Mouse (Mus musculus): ENCODE measurements around the gene Phldb2. TPM values are rescaled to one million over a fixed set of nuclear protein-coding genes. Genes with fewer than 3 reads are reported as not detected.

The Phldb2 gene
- polyA plus RNA-seq, 1 experiment from 2014 or later: 9.5 TPM

DNA sequence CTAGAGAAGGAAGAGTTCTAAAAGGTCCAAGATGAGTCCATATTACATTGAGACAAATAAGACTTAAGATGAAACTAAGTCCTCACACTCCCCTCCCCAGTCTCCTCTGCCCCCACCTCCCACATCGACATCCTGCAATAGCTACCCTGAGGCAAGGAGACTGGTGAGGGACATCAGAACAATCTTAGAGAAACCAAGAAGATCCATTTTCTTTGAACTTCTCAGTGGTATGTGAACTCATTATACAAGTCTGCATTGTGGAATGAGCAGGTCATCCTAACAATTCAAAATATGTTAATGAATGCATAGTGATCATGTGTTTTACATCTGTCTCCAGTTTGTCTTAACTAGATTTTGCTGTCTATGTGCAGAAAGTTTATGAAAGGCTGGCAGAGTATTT lies 75.7 kb downstream of the Phldb2 start:
- Histone ChIP-seq H3K9ac (ENCODE audit: low read depth, low read length) (no peak overlapping the region), H3K36me3 (ENCODE audit: control insufficient read depth, insufficient read depth) (no peaks in the 10 kb centered on the region), H3K27ac (ENCODE audit: low read depth, low read length) (no peak overlapping the region), H3K4me2 (replicated peaks; ENCODE audit: low read depth) (no peak overlapping the region), H3K27me3 (replicated peaks; ENCODE audit: control insufficient read depth, insufficient read depth, low read length) (no peaks in the 10 kb centered on the region), H3K4me1 (replicated peaks; ENCODE audit: control insufficient read depth, insufficient read depth, low read length) (0 out of 2 replicates have a peak, but pooled peaks cover 6% of the 10 kb centered on the region), H3K4me3 (ENCODE audit: low read depth, low read length) (no peak overlapping the region), H3K9me3 (ENCODE audit: control insufficient read depth) (no peaks in the 10 kb centered on the region)
- no peak for ATAC-seq
- WGBS: 83% methylated on average over 1 of the region's 1 CpGs
- no peak for TF ChIP-seq CTCF (IDR thresholded peaks at IDR 0.05; ENCODE audit: low read depth)

DNA sequence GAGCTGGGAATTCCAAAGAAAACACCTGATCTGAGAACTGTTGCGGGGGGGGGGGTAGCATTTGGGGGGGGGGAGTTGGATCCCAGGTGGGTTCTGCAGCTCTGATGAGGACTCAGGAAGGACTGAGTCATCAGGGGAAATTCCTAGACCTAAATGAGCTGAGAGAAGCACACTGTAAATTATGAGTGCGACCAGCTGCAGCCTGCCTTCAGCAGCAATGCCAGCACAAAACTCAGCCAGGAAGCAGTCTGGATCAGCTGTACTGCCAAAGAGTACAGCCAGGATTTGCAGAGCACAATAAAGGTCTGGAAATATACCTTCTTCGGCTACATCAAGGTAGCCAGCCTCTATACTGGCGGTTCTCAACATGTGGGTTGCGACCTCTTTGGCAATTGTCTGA lies 76.2 kb downstream of the Phldb2 start:
- Histone ChIP-seq H3K36me3 (ENCODE audit: control insufficient read depth, insufficient read depth) (no peaks in the 10 kb centered on the region), H3K9ac (ENCODE audit: low read depth, low read length) (no peak overlapping the region), H3K27me3 (replicated peaks; ENCODE audit: control insufficient read depth, insufficient read depth, low read length) (no peaks in the 10 kb centered on the region), H3K4me2 (replicated peaks; ENCODE audit: low read depth) (no peak overlapping the region), H3K4me1 (replicated peaks; ENCODE audit: control insufficient read depth, insufficient read depth, low read length) (0 out of 2 replicates have a peak, but pooled peaks cover 6% of the 10 kb centered on the region), H3K27ac (ENCODE audit: low read depth, low read length) (no peak overlapping the region), H3K4me3 (ENCODE audit: low read depth, low read length) (no peak overlapping the region), H3K9me3 (ENCODE audit: control insufficient read depth) (no peaks in the 10 kb centered on the region)
- WGBS: 73% methylated on average over 5 of the region's 5 CpGs
- ATAC-seq: no peak
- TF ChIP-seq CTCF (IDR thresholded peaks at IDR 0.05; ENCODE audit: low read depth): no peak

- Histone ChIP-seq H3K9ac (ENCODE audit: low read depth, low read length) (no peak overlapping the region), H3K27me3 (replicated peaks; ENCODE audit: control insufficient read depth, insufficient read depth, low read length) (no peaks in the 10 kb centered on the region), H3K9me3 (ENCODE audit: control insufficient read depth) (no peaks in the 10 kb centered on the region), H3K27ac (ENCODE audit: low read depth, low read length) (no peak overlapping the region), H3K36me3 (ENCODE audit: control insufficient read depth, insufficient read depth) (no peaks in the 10 kb centered on the region), H3K4me3 (ENCODE audit: low read depth, low read length) (no peak overlapping the region), H3K4me1 (replicated peaks; ENCODE audit: control insufficient read depth, insufficient read depth, low read length) (no peaks in the 10 kb centered on the region), H3K4me2 (replicated peaks; ENCODE audit: low read depth) (no peak overlapping the region)
- 82% methylated on average over 4 of the region's 4 CpGs for WGBS
- TF ChIP-seq CTCF (IDR thresholded peaks at IDR 0.05; ENCODE audit: low read depth): no peak
- ATAC-seq: no peak
Measured at GRCm38 (mm10) chr16:45873397-45873796, 80.0 kb downstream of the Phldb2 start.

DNA sequence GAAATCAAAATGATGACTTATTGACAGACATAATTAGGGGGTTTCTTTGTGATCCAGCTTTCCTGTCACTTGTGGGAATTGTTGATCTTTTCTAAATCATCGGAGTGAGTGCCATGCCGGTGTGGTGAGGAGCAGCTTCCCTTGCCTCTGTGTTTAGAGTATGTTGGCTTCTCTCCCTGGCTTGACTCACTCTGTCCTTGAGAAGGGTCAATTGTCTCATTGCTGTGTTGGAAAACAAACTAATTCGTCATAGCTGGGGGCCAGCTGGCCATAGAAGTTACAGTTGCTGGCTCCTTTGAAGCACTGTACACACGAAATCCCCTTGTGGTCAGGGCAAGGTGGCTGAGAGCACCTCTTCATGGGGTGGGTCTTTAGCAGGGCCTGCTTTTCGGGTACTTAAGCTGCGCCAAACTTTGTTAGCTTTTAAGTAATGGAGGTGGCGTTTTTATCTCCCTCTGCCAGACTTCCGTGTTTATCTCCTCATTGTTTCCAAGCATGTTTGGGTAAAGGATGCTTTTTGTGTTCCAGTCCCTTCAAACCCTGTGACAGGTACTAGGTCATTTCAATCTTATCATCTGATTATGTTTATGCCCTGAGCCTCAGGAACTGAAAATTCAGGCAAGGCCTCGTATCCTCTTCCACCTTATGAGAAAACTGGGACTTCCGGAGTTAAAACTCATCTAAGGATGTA lies 82.0 kb downstream of the Phldb2 start:
- ATAC-seq: no peak
- H3K27ac ChIP-seq (ENCODE audit: low read depth, low read length): no peak overlapping the region
- H3K9me3 ChIP-seq (ENCODE audit: control insufficient read depth): no peaks in the 10 kb centered on the region
- H3K4me1 ChIP-seq (replicated peaks; ENCODE audit: control insufficient read depth, insufficient read depth, low read length): no peaks in the 10 kb centered on the region
- H3K27me3 ChIP-seq (replicated peaks; ENCODE audit: control insufficient read depth, insufficient read depth, low read length): no peaks in the 10 kb centered on the region
- H3K36me3 ChIP-seq (ENCODE audit: control insufficient read depth, insufficient read depth): no peaks in the 10 kb centered on the region
- H3K4me3 ChIP-seq (ENCODE audit: low read depth, low read length): no peak overlapping the region
- no peak overlapping the region for H3K9ac ChIP-seq (ENCODE audit: low read depth, low read length)
- TF ChIP-seq CTCF (IDR thresholded peaks at IDR 0.05; ENCODE audit: low read depth): no peak
- 55% methylated on average over 10 of the region's 10 CpGs for WGBS
- no peak overlapping the region for H3K4me2 ChIP-seq (replicated peaks; ENCODE audit: low read depth)

DNA sequence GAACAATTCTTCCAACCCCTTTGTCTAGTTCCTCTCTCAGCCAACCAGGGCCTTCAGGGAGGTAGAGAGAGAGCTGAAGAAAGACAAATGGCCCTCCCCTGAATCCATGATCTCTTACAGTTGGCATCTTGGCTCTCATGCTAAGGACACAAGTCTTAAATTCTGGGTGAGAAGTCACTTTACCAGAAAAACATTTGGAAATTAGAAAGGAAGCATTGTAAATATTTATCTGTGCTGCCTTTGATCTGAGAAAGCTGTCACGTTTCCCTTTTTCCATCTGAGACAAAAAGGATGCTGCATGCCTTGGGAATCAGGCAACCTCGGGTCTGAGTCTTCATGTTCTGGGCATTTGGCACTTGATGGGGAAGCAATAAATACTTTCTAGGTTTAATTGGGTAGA lies 82.7 kb downstream of the Phldb2 start:
- no peaks in the 10 kb centered on the region for H3K4me1 ChIP-seq (replicated peaks; ENCODE audit: control insufficient read depth, insufficient read depth, low read length)
- H3K4me2 ChIP-seq (replicated peaks; ENCODE audit: low read depth): no peak overlapping the region
- no peak overlapping the region for H3K27ac ChIP-seq (ENCODE audit: low read depth, low read length)
- H3K27me3 ChIP-seq (replicated peaks; ENCODE audit: control insufficient read depth, insufficient read depth, low read length): no peaks in the 10 kb centered on the region
- no peaks in the 10 kb centered on the region for H3K9me3 ChIP-seq (ENCODE audit: control insufficient read depth)
- H3K4me3 ChIP-seq (ENCODE audit: low read depth, low read length): no peak overlapping the region
- TF ChIP-seq CTCF (IDR thresholded peaks at IDR 0.05; ENCODE audit: low read depth): no peak
- no peaks in the 10 kb centered on the region for H3K36me3 ChIP-seq (ENCODE audit: control insufficient read depth, insufficient read depth)
- 46% methylated on average over 2 of the region's 2 CpGs for WGBS
- H3K9ac ChIP-seq (ENCODE audit: low read depth, low read length): no peak overlapping the region
- no peak for ATAC-seq

DNA sequence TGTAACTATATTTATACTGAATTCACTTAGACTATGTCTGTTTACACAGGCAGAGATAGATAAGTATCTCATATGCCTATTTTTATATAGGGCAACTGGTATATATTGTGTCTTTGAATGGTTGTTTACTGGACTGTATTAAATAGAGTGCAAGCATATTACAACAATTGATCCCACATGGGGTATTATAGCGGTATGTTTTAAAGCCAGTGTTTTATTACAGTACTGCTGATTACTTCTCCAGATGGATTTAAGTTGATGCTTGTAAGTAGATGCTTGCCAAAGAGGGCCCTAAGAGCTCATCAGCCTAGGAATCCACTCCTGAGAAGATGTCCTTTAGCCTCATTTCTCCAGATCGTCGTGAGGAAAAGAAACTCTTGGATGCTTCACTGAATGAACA lies 84.4 kb downstream of the Phldb2 start:
- no peak overlapping the region for H3K9ac ChIP-seq (ENCODE audit: low read depth, low read length)
- no peaks in the 10 kb centered on the region for H3K27me3 ChIP-seq (replicated peaks; ENCODE audit: control insufficient read depth, insufficient read depth, low read length)
- TF ChIP-seq CTCF (IDR thresholded peaks at IDR 0.05; ENCODE audit: low read depth): no peak
- H3K9me3 ChIP-seq (ENCODE audit: control insufficient read depth): no peaks in the 10 kb centered on the region
- no peaks in the 10 kb centered on the region for H3K4me1 ChIP-seq (replicated peaks; ENCODE audit: control insufficient read depth, insufficient read depth, low read length)
- no peak overlapping the region for H3K4me3 ChIP-seq (ENCODE audit: low read depth, low read length)
- 60% methylated on average over 3 of the region's 3 CpGs for WGBS
- no peak overlapping the region for H3K27ac ChIP-seq (ENCODE audit: low read depth, low read length)
- ATAC-seq: no peak
- H3K4me2 ChIP-seq (replicated peaks; ENCODE audit: low read depth): no peak overlapping the region
- H3K36me3 ChIP-seq (ENCODE audit: control insufficient read depth, insufficient read depth): no peaks in the 10 kb centered on the region

Data from intestine, postnatal 0 days (tissue).